Mouse (Mus musculus) G1E (cell line): ENCODE measurements around the gene Foxn3. TPM values are rescaled to one million over a fixed set of nuclear protein-coding genes. Genes with fewer than 3 reads are reported as not detected.

Experiments used
- ATAC-seq: 2 replicates; pipeline ENCODE4 v1.8.0; 2016; ENCODE audit warnings: mild to moderate bottlenecking; ENCODE audit not compliant: insufficient number of reproducible peaks, poor library complexity, low FRiP score, severe bottlenecking; ENCODE audit errors: extremely low read depth
- DNase-seq: peaks from one replicate; pipeline ENCODE4 v3.0.0; 2012; ENCODE audit warnings: low spot score
- H3K27me3 ChIP-seq: 2 replicates; pipeline ENCODE4 v1.6.1; 2012; ENCODE audit warnings: mild to moderate bottlenecking, low read length, inconsistent platforms; ENCODE audit not compliant: insufficient read depth
- H3K36me3 ChIP-seq: replicated peaks from 2 replicates; pipeline ENCODE3; 2012; ENCODE audit warnings: mild to moderate bottlenecking, inconsistent platforms
- H3K4me1 ChIP-seq: 2 replicates; pipeline ENCODE4 v1.6.1; 2012; ENCODE audit warnings: low read depth, low read length, inconsistent platforms, mixed read lengths; ENCODE audit not compliant: insufficient read depth
- H3K4me3 ChIP-seq: 2 replicates; pipeline ENCODE4 v1.5.1; 2012; ENCODE audit warnings: low read depth, mild to moderate bottlenecking, inconsistent platforms, low read length, moderate library complexity, mixed read lengths
- H3K9me3 ChIP-seq: replicated peaks from 2 replicates; pipeline ENCODE4 v1.6.1; 2012; ENCODE audit warnings: inconsistent platforms
- CTCF ChIP-seq: IDR thresholded peaks from 2 replicates; pipeline ENCODE4 v1.5.1; 2012; ENCODE audit warnings: low read depth, low read length, inconsistent platforms, mixed read lengths
- GATA1 ChIP-seq: IDR thresholded peaks from 2 replicates; pipeline ENCODE4 v1.6.1; 2012; ENCODE audit warnings: borderline replicate concordance, low read length, inconsistent platforms, mixed read lengths
- GATA2 ChIP-seq: IDR thresholded peaks from 2 replicates; pipeline ENCODE4 v1.6.1; 2012; ENCODE audit warnings: low read depth, low read length, inconsistent platforms, borderline replicate concordance
- POLR2AphosphoS5 ChIP-seq: IDR thresholded peaks from 2 replicates; pipeline ENCODE4 v1.6.1; 2012; ENCODE audit warnings: low read depth, low read length, inconsistent platforms; ENCODE audit not compliant: insufficient replicate concordance
- TAL1 ChIP-seq: conservative IDR thresholded peaks from 2 replicates; pipeline ENCODE4 v1.6.1; 2012; ENCODE audit warnings: low read depth, low read length, inconsistent platforms, mixed read lengths
- polyA plus RNA-seq: library from polyadenylated mRNA; stranded (reverse); fragments of >175 nt; gene quantifications from 2 replicates; pipeline ENCODE4 v1.2.3, GENCODE M21; 2012
- total RNA-seq, 2 experiments: library from RNA; stranded (forward) in 1 of 2; stranded (reverse) in 1 of 2; fragments of 200-1000 nt in 1 of 2; fragments of >200 nt in 1 of 2; fragmentation: Nextera tagmentation in 1 of 2; gene quantifications; 2 replicates each; pipeline ENCODE4 v1.2.3; 2014 to 2017

Foxn3 gene
- total and polyA plus RNA-seq, 3 experiments = 15.1 to 111 (median 20.1) TPM

DNA sequence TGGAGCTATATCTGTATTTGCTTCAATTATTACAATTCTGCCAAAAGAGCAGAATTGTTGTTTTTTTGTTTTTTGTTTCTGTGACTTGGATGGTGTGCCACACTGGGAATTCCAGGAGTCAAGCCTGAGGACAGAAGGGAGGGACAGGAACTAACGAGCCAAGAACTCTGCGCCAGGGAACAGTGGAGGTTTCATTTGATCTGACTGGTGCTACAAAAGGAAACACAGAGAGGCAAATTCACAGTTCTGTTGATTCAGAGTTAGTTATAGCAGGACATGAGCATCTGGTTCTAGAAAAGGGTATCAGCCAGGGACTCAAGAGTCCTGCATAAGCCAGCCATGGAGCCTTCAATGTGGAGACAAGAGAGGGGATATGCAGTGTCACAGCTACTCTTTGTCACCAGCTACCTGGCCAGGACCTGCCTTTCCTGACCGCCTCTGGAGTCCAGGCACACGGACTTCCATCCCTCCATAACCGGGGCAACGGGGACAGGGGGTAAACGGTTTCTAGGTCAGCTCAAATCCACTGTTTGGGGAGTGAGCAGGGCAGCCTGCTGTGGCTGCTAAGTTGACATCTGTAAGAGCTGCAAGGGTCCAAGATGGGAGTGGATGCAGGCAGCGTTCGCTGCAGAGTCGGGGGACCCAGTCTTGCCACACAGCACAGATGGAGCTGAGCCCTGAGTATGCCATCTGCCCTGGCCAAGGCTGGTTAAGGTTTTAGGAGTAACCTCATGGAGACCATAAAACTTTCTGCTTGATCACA, 316.2 kb downstream of the Foxn3 start:
- Histone ChIP-seq H3K4me3 (no peak overlapping the region), H3K36me3 (peaks cover 5% of the 10 kb centered on the region), H3K4me1 (0 out of 2 replicates have a peak, but pooled peaks cover 2% of the 10 kb centered on the region), H3K27me3 (no peaks in the 10 kb centered on the region), H3K9me3 (peaks cover 13% of the 10 kb centered on the region)
- TF ChIP-seq GATA2 (no peak), POLR2AphosphoS5 (no peak), CTCF (no peak), GATA1 (no peak), TAL1 (no peak)
- ATAC-seq (no peak), DNase-seq (no peak)

DNA sequence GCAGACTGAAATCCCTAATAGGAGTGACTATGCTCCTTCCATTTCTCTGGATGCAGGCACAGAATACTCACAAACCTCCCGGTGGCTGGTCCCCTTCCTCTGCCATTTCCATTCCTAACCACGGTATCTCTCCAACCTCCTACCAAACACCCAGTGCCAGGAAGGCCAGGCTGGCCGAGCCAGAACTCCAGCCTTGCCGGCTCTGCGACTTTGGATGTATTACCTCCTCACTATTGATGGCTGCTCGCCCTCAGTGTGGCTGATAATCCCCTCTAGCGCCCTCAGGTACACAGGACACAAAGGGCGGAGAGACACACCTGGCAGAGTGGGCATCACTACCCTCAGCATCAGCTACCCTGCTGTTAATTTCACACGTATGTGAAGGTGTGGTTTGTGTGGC, 318.7 kb downstream of the Foxn3 start:
- DNase-seq (no peak), ATAC-seq (no peak; the same call in 1 of the 2 replicates)
- H3K9me3 ChIP-seq = peaks cover 11% of the 10 kb centered on the region
- peaks cover 5% of the 10 kb centered on the region for H3K36me3 ChIP-seq
- no peak overlapping the region for H3K4me3 ChIP-seq
- TF ChIP-seq TAL1 (no peak), CTCF (no peak), POLR2AphosphoS5 (no peak), GATA2 (no peak), GATA1 (no peak)
- 0 out of 2 replicates have a peak, but pooled peaks cover 2% of the 10 kb centered on the region for H3K4me1 ChIP-seq
- H3K27me3 ChIP-seq = no peaks in the 10 kb centered on the region

DNA sequence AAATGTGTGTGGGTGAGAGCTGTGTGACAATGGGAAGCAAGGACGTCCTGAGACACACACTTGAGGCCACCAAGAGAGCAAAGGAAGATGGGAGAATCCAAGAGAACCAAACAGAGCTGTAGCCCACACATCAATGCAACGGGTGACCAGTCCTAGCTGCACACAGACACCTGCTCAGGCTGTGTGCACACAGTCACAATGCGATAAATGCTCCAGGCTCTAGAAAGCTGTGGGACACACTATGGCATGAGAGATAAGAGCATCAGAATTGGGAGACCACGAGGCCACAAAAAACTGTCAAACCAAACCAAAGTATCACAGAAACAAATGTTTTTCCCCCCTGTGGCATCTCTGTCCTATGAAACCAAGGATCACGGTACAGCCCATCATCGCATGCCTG, 319.1 kb downstream of the Foxn3 start:
- peaks cover 5% of the 10 kb centered on the region for H3K36me3 ChIP-seq
- TF ChIP-seq GATA1 (no peak), POLR2AphosphoS5 (no peak), GATA2 (no peak), CTCF (no peak), TAL1 (no peak)
- no peaks in the 10 kb centered on the region for H3K27me3 ChIP-seq
- H3K9me3 ChIP-seq = peaks cover 11% of the 10 kb centered on the region
- 0 out of 2 replicates have a peak, but pooled peaks cover 2% of the 10 kb centered on the region for H3K4me1 ChIP-seq
- H3K4me3 ChIP-seq = no peak overlapping the region
- no peak for ATAC-seq
- DNase-seq = no peak

DNA sequence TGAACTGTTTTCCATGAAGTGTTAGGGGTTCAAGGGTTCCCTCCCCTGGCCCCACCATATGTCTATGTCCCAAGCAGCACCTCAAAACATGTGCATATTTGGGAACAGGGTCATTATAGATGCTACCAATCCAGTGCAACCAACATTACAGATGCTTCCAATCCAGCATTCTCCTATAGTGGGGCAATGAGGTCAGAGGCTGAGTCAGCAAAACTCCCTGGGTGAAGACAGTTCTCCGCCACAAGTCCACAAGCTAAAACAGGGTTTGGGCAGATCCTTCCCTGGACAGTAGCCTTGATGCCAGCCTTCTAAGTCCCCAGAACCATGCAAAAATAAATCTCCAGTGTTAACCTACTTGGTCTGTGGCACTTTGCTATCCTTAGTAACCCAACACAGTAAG, 320.1 kb downstream of the Foxn3 start:
- no peak for DNase-seq
- peaks cover 5% of the 10 kb centered on the region for H3K36me3 ChIP-seq
- peaks cover 16% of the 10 kb centered on the region for H3K9me3 ChIP-seq
- H3K27me3 ChIP-seq = no peaks in the 10 kb centered on the region
- 0 out of 2 replicates have a peak, but pooled peaks cover 2% of the 10 kb centered on the region for H3K4me1 ChIP-seq
- H3K4me3 ChIP-seq = no peak overlapping the region
- no peak for TF ChIP-seq POLR2AphosphoS5
- no peak for TF ChIP-seq GATA1
- no peak for TF ChIP-seq CTCF
- TF ChIP-seq TAL1 = no peak
- no peak for TF ChIP-seq GATA2
- ATAC-seq = no peak

DNA sequence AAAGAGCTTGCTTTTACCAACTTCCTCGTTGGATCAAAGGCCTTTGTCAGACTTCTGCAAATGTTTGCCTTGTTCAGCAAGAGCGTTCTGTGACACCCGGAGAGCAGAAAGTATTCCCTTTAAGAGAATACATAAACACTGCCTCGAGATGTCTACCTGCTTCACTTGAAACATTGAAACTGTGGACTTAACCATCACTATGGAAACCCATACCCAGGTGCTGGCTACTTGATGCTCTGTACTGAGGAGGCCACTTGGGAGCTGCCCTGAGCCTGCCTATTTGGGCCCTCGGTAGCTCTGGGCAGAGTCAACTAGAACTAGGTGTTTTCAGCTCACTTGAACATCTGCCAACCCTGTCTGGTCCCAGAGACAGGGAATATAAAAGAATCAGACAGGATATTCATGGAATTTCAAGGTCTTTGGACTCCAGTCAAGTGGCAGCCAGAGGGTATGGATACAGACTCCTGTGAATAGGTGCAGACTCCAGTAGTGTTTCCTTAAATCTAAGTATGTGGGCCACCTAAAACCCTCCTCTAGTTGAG, 323.1 kb downstream of the Foxn3 start:
- no peak for ATAC-seq
- peaks cover 8% of the 10 kb centered on the region for H3K36me3 ChIP-seq
- H3K27me3 ChIP-seq = no peaks in the 10 kb centered on the region
- 0 out of 2 replicates have a peak, but pooled peaks cover 2% of the 10 kb centered on the region for H3K4me1 ChIP-seq
- DNase-seq = no peak
- TF ChIP-seq GATA2 = no peak
- no peak for TF ChIP-seq POLR2AphosphoS5
- no peak for TF ChIP-seq TAL1
- TF ChIP-seq CTCF = no peak
- no peak for TF ChIP-seq GATA1
- no peak overlapping the region for H3K4me3 ChIP-seq
- H3K9me3 ChIP-seq = peaks cover 21% of the 10 kb centered on the region

DNA sequence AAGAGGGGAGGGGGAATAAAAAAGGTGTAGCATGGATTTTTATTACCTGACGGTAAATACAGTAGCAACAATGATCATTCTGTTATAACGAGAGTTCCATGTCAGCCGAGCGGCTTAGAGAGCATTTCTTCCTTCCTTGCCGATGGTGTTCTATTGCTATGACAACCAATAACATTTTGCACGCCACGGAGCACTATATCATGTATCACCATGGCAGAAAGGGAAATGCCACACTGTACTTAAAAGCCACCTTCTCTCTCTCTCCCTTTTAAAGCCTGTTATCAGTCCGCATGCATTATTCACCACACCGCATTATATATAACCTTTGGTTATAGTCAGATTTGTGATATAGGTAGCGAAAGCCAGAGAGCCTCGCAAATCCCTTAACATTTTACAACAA, 323.6 kb downstream of the Foxn3 start:
- peaks cover 21% of the 10 kb centered on the region for H3K9me3 ChIP-seq
- no peak for ATAC-seq

More for the DNA sequence above, 323.6 kb downstream of the Foxn3 start:
- DNase-seq = no peak
- no peak overlapping the region for H3K4me3 ChIP-seq
- H3K4me1 ChIP-seq = 0 out of 2 replicates have a peak, but pooled peaks cover 2% of the 10 kb centered on the region
- no peaks in the 10 kb centered on the region for H3K27me3 ChIP-seq
- TF ChIP-seq CTCF = no peak
- TF ChIP-seq GATA2 = no peak
- no peak for TF ChIP-seq TAL1
- no peak for TF ChIP-seq POLR2AphosphoS5
- H3K36me3 ChIP-seq = peaks cover 7% of the 10 kb centered on the region
